Mouse (Mus musculus): ENCODE measurements around the gene Add2. TPM values are rescaled to one million over a fixed set of nuclear protein-coding genes. Genes with fewer than 3 reads are reported as not detected.

Gene Add2
- polyA plus RNA-seq, 1 experiment from 2014 or later, result 130 TPM

GRCm38 (mm10) chr6:86107101-86107500, 78.6 kb downstream of the Add2 start:
- H3K27ac ChIP-seq (replicated peaks), result no peak overlapping the region
- WGBS, result 93% methylated on average over 4 of the region's 4 CpGs
- no peaks in the 10 kb centered on the region for H3K9me3 ChIP-seq (replicated peaks)
- no peak for ATAC-seq (ENCODE audit: low FRiP score)
- H3K9ac ChIP-seq (replicated peaks), result no peak overlapping the region
- no peak overlapping the region for H3K4me3 ChIP-seq (replicated peaks)
- H3K4me1 ChIP-seq, result no peaks in the 10 kb centered on the region
- no peaks in the 10 kb centered on the region for H3K27me3 ChIP-seq (replicated peaks)
- H3K36me3 ChIP-seq, result peaks cover 74% of the 10 kb centered on the region
- H3K4me2 ChIP-seq, result no peak overlapping the region

- Histone ChIP-seq H3K27me3 (replicated peaks) (no peaks in the 10 kb centered on the region), H3K9me3 (replicated peaks) (no peaks in the 10 kb centered on the region), H3K27ac (replicated peaks) (no peak overlapping the region), H3K4me2 (no peak overlapping the region), H3K36me3 (peaks cover 85% of the 10 kb centered on the region), H3K4me1 (no peaks in the 10 kb centered on the region), H3K9ac (replicated peaks) (no peak overlapping the region), H3K4me3 (replicated peaks) (no peak overlapping the region)
- WGBS, result 93% methylated on average over 3 of the region's 3 CpGs
- no peak for ATAC-seq (ENCODE audit: low FRiP score)
These were observed 87.4 kb downstream of the Add2 start for GRCm38 (mm10) chr6:86115843-86116242.

GRCm38 (mm10) chr6:86123057-86123456, 94.6 kb downstream of the Add2 start:
- 0 out of 2 replicates have a peak, but pooled peaks cover 3% of the 10 kb centered on the region for H3K4me1 ChIP-seq
- H3K27me3 ChIP-seq (replicated peaks), result no peaks in the 10 kb centered on the region
- WGBS, result 92% methylated on average over 4 of the region's 4 CpGs
- H3K4me3 ChIP-seq (replicated peaks), result no peak overlapping the region
- H3K9ac ChIP-seq (replicated peaks), result no peak overlapping the region
- no peak overlapping the region for H3K27ac ChIP-seq (replicated peaks)
- H3K4me2 ChIP-seq, result no peak overlapping the region
- ATAC-seq (ENCODE audit: low FRiP score), result no peak
- peaks cover 26% of the 10 kb centered on the region for H3K36me3 ChIP-seq
- H3K9me3 ChIP-seq (replicated peaks), result no peaks in the 10 kb centered on the region

- Histone ChIP-seq H3K9me3 (replicated peaks) (no peaks in the 10 kb centered on the region), H3K27ac (replicated peaks) (no peak overlapping the region), H3K4me2 (no peak overlapping the region), H3K27me3 (replicated peaks) (no peaks in the 10 kb centered on the region), H3K4me3 (replicated peaks) (no peak overlapping the region), H3K36me3 (peaks cover 5% of the 10 kb centered on the region), H3K9ac (replicated peaks) (no peak overlapping the region), H3K4me1 (0 out of 2 replicates have a peak, but pooled peaks cover 3% of the 10 kb centered on the region)
- 89% methylated on average over 4 of the region's 4 CpGs for WGBS
- no peak for ATAC-seq (ENCODE audit: low FRiP score)
These were observed 97.3 kb downstream of the Add2 start for GRCm38 (mm10) chr6:86125761-86126160.

GRCm38 (mm10) chr6:86126953-86127581, 98.6 kb downstream of the Add2 start:
- H3K27ac ChIP-seq (replicated peaks), result no peak overlapping the region
- WGBS, result 71% methylated on average over 2 of the region's 2 CpGs
- no peaks in the 10 kb centered on the region for H3K9me3 ChIP-seq (replicated peaks)
- H3K4me1 ChIP-seq, result 0 out of 2 replicates have a peak, but pooled peaks cover 3% of the 10 kb centered on the region
- no peaks in the 10 kb centered on the region for H3K27me3 ChIP-seq (replicated peaks)
- no peaks in the 10 kb centered on the region for H3K36me3 ChIP-seq
- peak; percentile 56 for ATAC-seq (ENCODE audit: low FRiP score)
- no peak overlapping the region for H3K4me2 ChIP-seq
- no peak overlapping the region for H3K4me3 ChIP-seq (replicated peaks)
- H3K9ac ChIP-seq (replicated peaks), result no peak overlapping the region

GRCm38 (mm10) chr6:86128504-86128903, 100.0 kb downstream of the Add2 start:
- Histone ChIP-seq H3K4me1 (0 out of 2 replicates have a peak, but pooled peaks cover 3% of the 10 kb centered on the region), H3K27ac (replicated peaks) (no peak overlapping the region), H3K9ac (replicated peaks) (no peak overlapping the region), H3K4me2 (no peak overlapping the region), H3K27me3 (replicated peaks) (no peaks in the 10 kb centered on the region), H3K4me3 (replicated peaks) (no peak overlapping the region), H3K36me3 (no peaks in the 10 kb centered on the region), H3K9me3 (replicated peaks) (no peaks in the 10 kb centered on the region)
- ATAC-seq (ENCODE audit: low FRiP score), result 0 out of 2 replicates have a peak, but pooled peaks have one; percentile 23
- 45% methylated on average over 4 of the region's 4 CpGs for WGBS

GRCm38 (mm10) chr6:86129872-86130498, 101.5 kb downstream of the Add2 start:
- Histone ChIP-seq H3K4me2 (no peak overlapping the region), H3K4me1 (0 out of 2 replicates have a peak, but pooled peaks cover 3% of the 10 kb centered on the region), H3K27me3 (replicated peaks) (no peaks in the 10 kb centered on the region), H3K27ac (replicated peaks) (no peak overlapping the region), H3K9ac (replicated peaks) (no peak overlapping the region), H3K36me3 (no peaks in the 10 kb centered on the region), H3K9me3 (replicated peaks) (no peaks in the 10 kb centered on the region), H3K4me3 (replicated peaks) (no peak overlapping the region)
- WGBS, result 81% methylated on average over 9 of the region's 9 CpGs
- no peak for ATAC-seq (ENCODE audit: low FRiP score)

GRCm38 (mm10) chr6:86133882-86134281, 105.4 kb downstream of the Add2 start:
- Histone ChIP-seq H3K9ac (replicated peaks) (no peak overlapping the region), H3K27me3 (replicated peaks) (no peaks in the 10 kb centered on the region), H3K4me2 (no peak overlapping the region), H3K4me1 (no peaks in the 10 kb centered on the region), H3K36me3 (no peaks in the 10 kb centered on the region), H3K9me3 (replicated peaks) (no peaks in the 10 kb centered on the region), H3K27ac (replicated peaks) (no peak overlapping the region), H3K4me3 (replicated peaks) (no peak overlapping the region)
- no peak for ATAC-seq (ENCODE audit: low FRiP score)
- 71% methylated on average over 1 of the region's 1 CpGs for WGBS

GRCm38 (mm10) chr6:86136206-86136605, 107.7 kb downstream of the Add2 start:
- Histone ChIP-seq H3K9ac (replicated peaks) (no peak overlapping the region), H3K9me3 (replicated peaks) (no peaks in the 10 kb centered on the region), H3K27ac (replicated peaks) (no peak overlapping the region), H3K4me2 (no peak overlapping the region), H3K36me3 (no peaks in the 10 kb centered on the region), H3K4me1 (no peaks in the 10 kb centered on the region), H3K4me3 (replicated peaks) (no peak overlapping the region), H3K27me3 (replicated peaks) (no peaks in the 10 kb centered on the region)
- 88% methylated on average over 3 of the region's 3 CpGs for WGBS
- ATAC-seq (ENCODE audit: low FRiP score), result no peak

- no peak overlapping the region for H3K27ac ChIP-seq (replicated peaks)
- no peak overlapping the region for H3K9ac ChIP-seq (replicated peaks)
- H3K4me1 ChIP-seq, result no peaks in the 10 kb centered on the region
- H3K9me3 ChIP-seq (replicated peaks), result no peaks in the 10 kb centered on the region
- no peaks in the 10 kb centered on the region for H3K27me3 ChIP-seq (replicated peaks)
- no peak overlapping the region for H3K4me3 ChIP-seq (replicated peaks)
- ATAC-seq (ENCODE audit: low FRiP score), result no peak
- H3K36me3 ChIP-seq, result no peaks in the 10 kb centered on the region
- H3K4me2 ChIP-seq, result no peak overlapping the region
- WGBS, result 83% methylated on average over 6 of the region's 6 CpGs
These were observed 112.8 kb downstream of the Add2 start for GRCm38 (mm10) chr6:86141284-86141683.

GRCm38 (mm10) chr6:86141820-86142219, 113.3 kb downstream of the Add2 start:
- H3K4me2 ChIP-seq, result no peak overlapping the region
- H3K27me3 ChIP-seq (replicated peaks), result no peaks in the 10 kb centered on the region
- no peak overlapping the region for H3K27ac ChIP-seq (replicated peaks)
- no peaks in the 10 kb centered on the region for H3K4me1 ChIP-seq
- H3K36me3 ChIP-seq, result no peaks in the 10 kb centered on the region
- ATAC-seq (ENCODE audit: low FRiP score), result no peak
- H3K4me3 ChIP-seq (replicated peaks), result no peak overlapping the region
- WGBS, result 20% methylated on average over 3 of the region's 3 CpGs
- no peaks in the 10 kb centered on the region for H3K9me3 ChIP-seq (replicated peaks)
- no peak overlapping the region for H3K9ac ChIP-seq (replicated peaks)

GRCm38 (mm10) chr6:86144986-86145385, 116.5 kb downstream of the Add2 start:
- Histone ChIP-seq H3K4me3 (replicated peaks) (no peak overlapping the region), H3K9me3 (replicated peaks) (no peaks in the 10 kb centered on the region), H3K4me2 (no peak overlapping the region), H3K36me3 (no peaks in the 10 kb centered on the region), H3K9ac (replicated peaks) (no peak overlapping the region), H3K4me1 (no peaks in the 10 kb centered on the region), H3K27ac (replicated peaks) (no peak overlapping the region), H3K27me3 (replicated peaks) (no peaks in the 10 kb centered on the region)
- ATAC-seq (ENCODE audit: low FRiP score), result no peak
- WGBS, result 94% methylated on average over 6 of the region's 6 CpGs
